ENCODE assay signal across 13 mouse cellular contexts in genomic region chr1:152618381-152618780, GRCm38 (mm10).
DNase-seq lines count a peak whose midpoint lies in the region; ATAC-seq and TF ChIP-seq lines count a peak whose summit lies in the region.
"Had no signal": no experiment of that assay in that cellular context is flagged by ENCODE, and none has a peak within 500 bp of the region (broad histone marks: within the 10 kb centered on the region; RNA-seq: fewer than 3 reads in every experiment).

No protein-coding gene starts in this region.

- no peak for ATAC-seq in granulocyte monocyte progenitor cell, adult 5-6 weeks (replicated peaks; ENCODE audit: poor library complexity, severe bottlenecking)

- H3K4me3 ChIP-seq in heart, adult 2 months, result no peak overlapping the region
- H3K4me3 ChIP-seq in layer of hippocampus, adult 2 months, result no peak overlapping the region
- H3K4me3 ChIP-seq: liver, embryonic 15.5 days; midbrain, embryonic 12.5 days had no signal

- no peak for DNase-seq in heart, adult 2 months
- no peak for DNase-seq in heart, postnatal 4 days
- DNase-seq in layer of hippocampus, adult 2 months (ENCODE audit: low spot score in 2 of 2), result no peak
- DNase-seq in layer of hippocampus, postnatal 10 days (ENCODE audit: low spot score in 2 of 2), result no peak
- peak; percentile 21 for DNase-seq in thymus, postnatal 14 days
- DNase-seq in thymus, postnatal 36 days, result no peak
- DNase-seq in splenic B cell, adult 2 months (ENCODE audit: low read depth, low spot score), result peak; percentile 57
- DNase-seq: adrenal gland, postnatal 36 days; cerebellum, adult 8-10 months; thymus, postnatal 25 days had no signal

- no peak for TF ChIP-seq POLR2A in heart, adult 2 months (IDR thresholded peaks at IDR 0.05; ENCODE audit: insufficient read depth, low read depth, low read length)

- H3K36me3 ChIP-seq in heart, adult 2 months (ENCODE audit: control insufficient read depth, insufficient read depth, low read length), result peaks cover 63% of the 10 kb centered on the region
- H3K36me3 ChIP-seq in splenic B cell, adult 2 months (ENCODE audit: control insufficient read depth, insufficient read depth, low read length, poor library complexity, severe bottlenecking), result no peaks in the 10 kb centered on the region
- H3K36me3 ChIP-seq: midbrain, embryonic 12.5 days had no signal

- TF ChIP-seq CTCF in heart, adult 2 months (IDR thresholded peaks at IDR 0.05), result peak; percentile 72
- TF ChIP-seq CTCF in layer of hippocampus, adult 2 months (conservative IDR thresholded peaks at IDR 0.05), result peak; percentile 70

- H3K27ac ChIP-seq in heart, adult 2 months, result peak overlapping the region; percentile 62
- no peak overlapping the region for H3K27ac ChIP-seq in layer of hippocampus, adult 2 months
- H3K27ac ChIP-seq: midbrain, embryonic 12.5 days had no signal

- intact Hi-C loops in heart, adult 2 months (cut with DNase I), result no loop called here

- TF ChIP-seq EP300 in heart, adult 2 months (IDR thresholded peaks at IDR 0.05; ENCODE audit: insufficient read depth, low read depth, low read length), result no peak

- no peak overlapping the region for H3K9ac ChIP-seq in heart, adult 2 months (ENCODE audit: low read depth, low read length)
- H3K9ac ChIP-seq: liver, embryonic 15.5 days; midbrain, embryonic 12.5 days had no signal

- peaks cover 6% of the 10 kb centered on the region for H3K79me2 ChIP-seq in heart, adult 2 months (replicated peaks; ENCODE audit: control insufficient read depth, insufficient read depth, low read length)

- 59% methylated on average over 1 of the region's 1 CpGs for WGBS in heart, adult 2 months

- peaks cover 37% of the 10 kb centered on the region for H3K4me1 ChIP-seq in heart, adult 2 months (ENCODE audit: control insufficient read depth, insufficient read depth, low read length)

- no peaks in the 10 kb centered on the region for H3K27me3 ChIP-seq in heart, adult 2 months (ENCODE audit: control insufficient read depth, insufficient read depth, low read length)
- no peaks in the 10 kb centered on the region for H3K27me3 ChIP-seq in splenic B cell, adult 2 months (ENCODE audit: control insufficient read depth, insufficient read depth, low read length, poor library complexity, severe bottlenecking)

Comparison
In these comparisons a context has a peak if more than half of its experiments do, and no peak if none do; other contexts are left out.
1. DNase-seq: peak in thymus, postnatal 14 days (single experiment) and splenic B cell, adult 2 months (single experiment); none in heart, adult 2 months (0 of 2), heart, postnatal 4 days (single experiment), layer of hippocampus, adult 2 months (0 of 2), layer of hippocampus, postnatal 10 days (0 of 2) and thymus, postnatal 36 days (0 of 2).